Mouse (Mus musculus) ZHBTc4 (cell line): Measurements from ENCODE around the gene Aldh9a1.
"Not testable (repeated sequence)": the region's sequence is repeated elsewhere in the genome, so short reads cannot be mapped to it uniquely, and the experiment has no call there.

ENCODE experiments used
- DNase-seq: peaks from one replicate; pipeline ENCODE4 v3.0.0-alpha.2; 2011; ENCODE audit warnings: low read depth, low spot score

Gene Aldh9a1

GRCm38 (mm10) chr1:167349815-167350596 is at the start of gene Aldh9a1:
TSS of gene Aldh9a1 (plus strand) at chr1:167349991.
- peak; percentile 94 for DNase-seq

GRCm38 (mm10) chr1:167300122-167300521 is 49.7 kb upstream of the Aldh9a1 start:
- peak; percentile 88 for DNase-seq

- no peak for DNase-seq
Observed at GRCm38 (mm10) chr1:167305501-167306137, 44.2 kb upstream of the Aldh9a1 start.

GRCm38 (mm10) chr1:167306451-167307240 is 43.1 kb upstream of the Aldh9a1 start:
- DNase-seq, result peak; percentile 87

DNA sequence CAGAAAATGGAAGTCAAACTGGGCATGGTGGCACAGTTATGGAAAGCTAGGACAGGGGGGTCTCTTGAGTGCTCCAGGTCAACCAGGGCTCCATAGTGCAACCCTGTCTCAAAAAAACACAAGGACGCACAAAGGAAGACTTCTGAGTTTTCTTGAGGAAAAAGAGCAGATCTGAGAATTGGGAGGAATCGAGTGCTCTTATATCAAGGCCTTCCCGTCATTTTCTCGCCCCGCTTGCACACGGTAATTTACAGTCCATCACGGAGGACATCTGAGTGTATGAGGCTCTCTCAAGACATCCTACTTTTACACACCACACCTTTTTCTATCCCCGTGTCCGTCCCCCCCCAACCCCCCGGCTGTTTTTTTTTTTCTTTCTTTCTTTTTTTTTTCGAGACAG is 42.1 kb upstream of the Aldh9a1 start:
- peak; percentile 30 for DNase-seq

GRCm38 (mm10) chr1:167308261-167309054 is 41.3 kb upstream of the Aldh9a1 start, which contains the start of gene Tmco1:
TSS of gene Tmco1 (plus strand) at chr1:167308378.
- peak; percentile 99 for DNase-seq

DNA sequence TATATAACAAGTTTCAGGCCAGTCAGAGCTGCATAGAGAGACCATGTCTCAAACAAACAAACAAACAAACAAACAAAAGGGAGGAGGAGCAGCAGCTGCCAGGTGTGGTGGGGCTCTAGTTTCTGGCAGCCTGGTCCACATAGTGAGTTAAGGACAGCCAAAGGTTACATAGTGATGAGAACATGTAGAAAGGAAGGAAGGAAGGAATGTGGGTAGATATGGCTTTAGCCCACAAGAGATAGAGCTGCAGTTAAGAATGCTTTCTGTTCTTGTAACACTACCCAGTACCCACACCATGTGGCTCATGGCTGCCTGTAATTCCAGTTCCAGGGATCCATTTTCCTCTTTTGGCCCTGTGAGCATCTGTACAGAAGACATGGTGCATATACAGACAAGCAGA is 37.4 kb upstream of the Aldh9a1 start:
- DNase-seq, result no peak

GRCm38 (mm10) chr1:167313220-167313619 is 36.6 kb upstream of the Aldh9a1 start:
- no peak for DNase-seq

- DNase-seq, result no peak
Observed at GRCm38 (mm10) chr1:167321691-167322090, 28.1 kb upstream of the Aldh9a1 start.

GRCm38 (mm10) chr1:167328776-167329175 is 21.0 kb upstream of the Aldh9a1 start:
- no peak for DNase-seq

DNA sequence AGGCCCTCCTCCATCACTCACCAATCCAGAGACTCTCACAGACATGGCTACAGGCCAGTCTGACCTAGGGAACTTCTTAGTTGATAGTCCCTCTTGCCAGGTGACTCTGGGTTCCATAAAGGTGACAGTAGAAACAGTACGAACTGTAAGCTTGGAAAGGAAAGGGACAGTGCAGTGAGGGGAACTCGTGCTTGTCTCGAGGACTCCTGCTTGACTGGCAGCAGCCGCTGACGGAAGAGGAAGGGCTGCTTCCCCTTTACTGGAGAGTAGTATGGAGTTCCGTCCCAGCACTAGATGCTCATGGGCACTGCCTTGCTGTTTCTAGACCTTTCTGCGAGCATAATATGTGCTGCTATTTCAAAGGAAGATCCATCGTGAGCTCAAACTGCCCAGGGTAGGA is 18.7 kb upstream of the Aldh9a1 start:
- DNase-seq, result no peak

- DNase-seq, result no peak
Observed at GRCm38 (mm10) chr1:167336398-167336797, 13.4 kb upstream of the Aldh9a1 start.

DNA sequence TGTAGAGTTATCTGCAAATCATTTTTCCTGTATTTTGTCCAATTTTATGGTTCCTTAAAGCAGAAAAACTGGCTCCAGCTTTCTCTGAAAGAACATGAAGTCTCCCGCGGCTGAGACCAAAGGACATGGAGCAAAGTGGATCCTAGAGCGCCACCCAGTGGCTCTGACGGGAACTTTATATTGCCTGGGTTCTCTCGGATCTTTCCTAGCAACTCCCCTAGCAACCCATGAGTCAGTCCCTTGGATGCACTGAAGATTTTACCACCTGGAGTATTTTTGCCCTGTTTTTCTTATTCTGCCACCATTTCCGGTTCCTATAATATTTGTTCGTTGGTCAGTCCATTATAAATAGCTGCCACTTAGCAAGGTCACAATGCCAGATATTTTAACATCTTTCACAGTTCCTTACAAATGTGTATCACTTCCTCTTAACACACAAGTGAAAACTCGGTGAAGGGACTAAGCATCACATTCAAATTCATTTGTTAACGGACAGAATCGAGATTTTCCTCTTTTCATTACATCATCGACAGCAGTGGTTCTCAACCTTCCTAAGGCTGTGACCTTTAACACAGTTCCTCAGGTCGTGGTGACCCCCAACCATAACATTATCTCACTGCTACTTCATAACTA is 12.2 kb upstream of the Aldh9a1 start:
- peak; percentile 92 for DNase-seq

GRCm38 (mm10) chr1:167339177-167339781 is 10.5 kb upstream of the Aldh9a1 start:
- no peak for DNase-seq

DNA sequence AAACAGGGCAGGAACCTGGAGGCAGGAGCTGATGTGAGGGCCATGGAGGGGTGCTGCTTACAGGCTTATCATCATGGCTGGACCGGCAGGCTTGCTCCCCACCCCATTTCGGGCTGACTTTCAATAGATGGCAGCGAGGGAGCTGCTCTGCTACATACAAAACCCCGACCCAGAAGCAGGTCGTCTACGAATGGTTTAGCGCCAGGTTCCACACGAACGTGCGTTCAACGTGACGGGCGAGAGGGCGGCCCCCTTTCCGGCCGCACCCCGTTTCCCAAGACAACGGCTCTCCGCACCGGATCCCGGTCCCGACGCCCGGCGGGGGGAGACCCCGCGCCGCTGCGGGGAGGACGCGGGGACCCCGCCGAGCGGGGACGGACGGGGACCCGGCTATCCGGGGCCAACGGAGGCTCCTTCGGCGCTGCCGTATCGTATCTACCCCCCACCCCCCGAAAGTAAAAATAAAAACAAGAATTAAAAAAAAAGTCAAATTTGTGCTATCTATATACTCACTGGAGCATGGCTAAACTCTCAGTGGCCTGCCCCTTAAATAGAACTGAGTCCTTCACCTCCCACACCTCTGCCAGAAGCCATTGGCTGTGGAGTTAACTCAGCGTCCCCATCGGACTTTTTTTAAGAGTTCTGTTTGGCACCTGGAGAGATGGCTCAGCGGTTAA is 9.5 kb upstream of the Aldh9a1 start:
- DNase-seq, result peak; percentile 29

DNA sequence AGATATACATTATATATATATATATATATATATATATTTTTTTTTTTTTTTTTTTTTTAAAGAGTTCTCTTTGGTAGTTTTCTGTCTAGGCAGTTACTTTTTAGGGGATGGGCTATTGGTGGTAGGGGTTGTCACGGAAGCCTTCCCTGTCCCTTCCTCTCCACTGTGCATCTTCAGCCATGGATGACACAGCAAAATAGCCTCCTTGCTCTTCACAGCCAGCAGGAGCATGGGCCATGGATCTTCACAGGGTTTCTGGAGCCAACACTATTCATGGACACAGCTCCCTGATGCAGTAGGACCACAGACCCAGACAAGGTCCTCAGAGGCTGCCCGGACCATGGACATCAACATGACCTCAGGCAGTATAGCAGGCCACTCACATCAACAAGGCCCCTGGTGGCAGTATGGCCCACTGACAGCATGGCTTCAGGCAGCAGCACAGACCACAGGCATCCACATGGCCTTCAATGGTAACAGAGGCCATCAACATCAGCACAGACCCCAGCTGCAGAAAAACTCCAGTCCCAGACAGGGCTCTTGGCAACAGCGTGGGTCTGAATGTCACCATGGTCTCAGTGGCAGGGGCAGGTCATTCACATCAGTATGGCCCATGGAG is 8.8 kb upstream of the Aldh9a1 start:
- no peak for DNase-seq

- DNase-seq, result peak; percentile 82
Observed at GRCm38 (mm10) chr1:167342831-167343230, 7.0 kb upstream of the Aldh9a1 start.

GRCm38 (mm10) chr1:167345994-167346520 is 3.7 kb upstream of the Aldh9a1 start:
- not testable (repeated sequence) for DNase-seq

- DNase-seq, result peak; percentile 29
Observed at GRCm38 (mm10) chr1:167349206-167349605, 585 bp upstream of the Aldh9a1 start.
